27 mouse cellular contexts compared by ENCODE assay signal in the genomic region with DNA sequence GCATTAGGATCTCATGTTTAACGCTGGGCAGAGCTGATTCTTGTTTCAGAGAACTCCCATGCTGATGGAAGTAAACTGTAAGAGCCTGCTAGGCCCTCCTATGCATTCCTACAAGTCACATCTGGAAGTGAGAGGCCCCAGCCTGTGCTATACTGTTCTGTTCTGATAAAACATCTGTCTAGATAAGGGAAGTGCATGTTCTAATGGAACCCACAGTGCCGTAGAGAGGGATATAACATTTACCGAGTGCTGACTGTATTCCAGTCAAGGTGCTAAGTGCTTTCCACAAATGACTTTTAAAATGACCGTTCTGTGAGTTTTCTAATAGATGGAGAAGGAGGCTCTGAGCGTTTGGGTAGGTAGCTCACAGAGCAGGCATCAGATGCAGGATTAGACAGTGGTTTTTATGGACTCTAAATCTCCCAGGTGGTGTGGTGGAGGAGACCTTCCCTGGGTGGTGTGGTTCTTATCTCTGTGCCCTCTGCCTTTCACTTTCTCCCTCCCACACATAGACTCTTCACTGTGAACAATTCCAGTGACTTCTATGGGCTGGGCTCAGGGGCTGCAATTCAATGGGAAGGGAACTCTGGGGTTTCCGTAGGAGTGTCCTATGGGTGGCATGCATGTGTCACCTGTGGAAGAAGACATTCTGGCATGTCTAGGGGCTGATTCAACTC. TPM values are rescaled to one million over a fixed set of nuclear protein-coding genes. Genes with fewer than 3 reads are reported as not detected.
A peak's percentile ranks its signal among the peaks of the same experiment; 100 is the strongest.
DNase-seq lines count a peak whose midpoint lies in the region; ATAC-seq and TF ChIP-seq lines count a peak whose summit lies in the region.
"Had no signal": no experiment of that assay in that cellular context is flagged by ENCODE, and none has a peak within 500 bp of the region (broad histone marks: within the 10 kb centered on the region; RNA-seq: fewer than 3 reads in every experiment).

No protein-coding gene starts in this region.

- TF ChIP-seq EP300 in liver, postnatal 0 days (IDR thresholded peaks at IDR 0.05; ENCODE audit: low read depth) = peak; percentile 84

- H3K9me3 ChIP-seq in liver, embryonic 12.5 days (replicated peaks) = no peaks in the 10 kb centered on the region
- no peaks in the 10 kb centered on the region for H3K9me3 ChIP-seq in liver, postnatal 0 days (ENCODE audit: low read length)
- no peaks in the 10 kb centered on the region for H3K9me3 ChIP-seq in hindbrain, embryonic 11.5 days (ENCODE audit: control insufficient read depth, low read length)
- H3K9me3 ChIP-seq: heart, embryonic 13.5 days; limb, embryonic 13.5 days; midbrain, embryonic 10.5 days; midbrain, embryonic 15.5 days had no signal

- H3K4me2 ChIP-seq in liver, embryonic 12.5 days = peak overlapping the region; percentile 64
- H3K4me2 ChIP-seq in liver, postnatal 0 days (ENCODE audit: low read depth, low read length) = peak overlapping the region; percentile 53
- no peak overlapping the region for H3K4me2 ChIP-seq in hindbrain, embryonic 11.5 days (replicated peaks; ENCODE audit: low read depth, low read length)
- H3K4me2 ChIP-seq: heart, embryonic 13.5 days; limb, embryonic 13.5 days; midbrain, embryonic 15.5 days had no signal

- peak; percentile 27 for DNase-seq in adrenal gland, adult 2 months
- DNase-seq in adrenal gland, postnatal 25 days = no peak
- DNase-seq in c-Kit-positive CD71-positive TER-119-negative erythroid progenitor cells, embryonic 14.5 days (ENCODE audit: low read depth) = peak; percentile 61
- no peak for DNase-seq in liver, postnatal 0 days
- DNase-seq in hindbrain, embryonic 11.5 days (ENCODE audit: low spot score) = no peak
- no peak for DNase-seq in layer of hippocampus, adult 18-20 months (ENCODE audit: low spot score in 2 of 2)
- DNase-seq in thymus, postnatal 0 days (ENCODE audit: low spot score) = no peak
- DNase-seq: adrenal gland, adult 8-10 months; cerebellum, adult 2 months; cerebellum, postnatal 14 days; gastrocnemius, postnatal 36 days; heart, adult 18-20 months; heart, postnatal 10 days; kidney, adult 2 months; kidney, postnatal 36 days; lung, adult 2 months; lung, postnatal 10 days; spleen, adult 18-20 months had no signal

- H3K27me3 ChIP-seq in liver, embryonic 12.5 days (replicated peaks) = peaks cover 4% of the 10 kb centered on the region
- no peaks in the 10 kb centered on the region for H3K27me3 ChIP-seq in liver, postnatal 0 days (ENCODE audit: insufficient read depth, low read length)
- H3K27me3 ChIP-seq in hindbrain, embryonic 11.5 days (ENCODE audit: control insufficient read depth, insufficient read depth, low read length) = no peaks in the 10 kb centered on the region
- H3K27me3 ChIP-seq: heart, embryonic 13.5 days; limb, embryonic 13.5 days; midbrain, embryonic 15.5 days had no signal

- H3K9ac ChIP-seq in liver, embryonic 12.5 days = peak overlapping the region; percentile 61
- H3K9ac ChIP-seq in liver, postnatal 0 days (replicated peaks) = 0 out of 2 replicates have a peak overlapping the region, but pooled peaks have one; percentile 26
- H3K9ac ChIP-seq in hindbrain, embryonic 11.5 days (ENCODE audit: low read depth, low read length) = no peak overlapping the region
- H3K9ac ChIP-seq: heart, embryonic 13.5 days; limb, embryonic 13.5 days; midbrain, embryonic 15.5 days had no signal

- peaks cover 76% of the 10 kb centered on the region for H3K4me1 ChIP-seq in liver, embryonic 12.5 days
- H3K4me1 ChIP-seq in liver, postnatal 0 days (ENCODE audit: insufficient read depth) = peaks cover 31% of the 10 kb centered on the region
- H3K4me1 ChIP-seq in hindbrain, embryonic 11.5 days (replicated peaks; ENCODE audit: control insufficient read depth, insufficient read depth, low read length) = peaks cover 4% of the 10 kb centered on the region; the same call in 1 of the 2 replicates

- no peak for TF ChIP-seq CTCF in liver, postnatal 0 days (IDR thresholded peaks at IDR 0.05; ENCODE audit: low read depth)

- peak; percentile 90 for ATAC-seq in liver, embryonic 12.5 days
- peak; percentile 20; the same call in 1 of the 2 replicates for ATAC-seq in liver, postnatal 0 days
- no peak for ATAC-seq in hindbrain, embryonic 11.5 days (ENCODE audit: low FRiP score)
- ATAC-seq: activated CD4-positive, CD25-positive, alpha-beta regulatory T cell, adult 4 months; forebrain, embryonic 14.5 days; hindbrain, embryonic 16.5 days; midbrain, embryonic 15.5 days had no signal

- H3K4me3 ChIP-seq in liver, embryonic 12.5 days = peak overlapping the region; percentile 17
- 0 out of 2 replicates have a peak overlapping the region, but pooled peaks have one; percentile 8 for H3K4me3 ChIP-seq in liver, postnatal 0 days (ENCODE audit: low read depth, low read length)
- H3K4me3 ChIP-seq in hindbrain, embryonic 11.5 days (ENCODE audit: low read depth, low read length) = no peak overlapping the region
- H3K4me3 ChIP-seq: heart, embryonic 13.5 days; limb, embryonic 13.5 days; midbrain, embryonic 10.5 days; midbrain, embryonic 15.5 days had no signal

- 34% methylated on average over 6 of the region's 6 CpGs for WGBS in liver, embryonic 12.5 days (ENCODE audit: insufficient replicate concordance)
- 56% methylated on average over 6 of the region's 6 CpGs for WGBS in liver, postnatal 0 days (ENCODE audit: insufficient replicate concordance)
- 75% methylated on average over 6 of the region's 6 CpGs for WGBS in hindbrain, embryonic 11.5 days

- H3K27ac ChIP-seq in liver, embryonic 12.5 days = peak overlapping the region; percentile 96
- peak overlapping the region; percentile 75 for H3K27ac ChIP-seq in liver, postnatal 0 days (ENCODE audit: low read depth)
- no peak overlapping the region for H3K27ac ChIP-seq in hindbrain, embryonic 11.5 days (ENCODE audit: low read depth, low read length)
- H3K27ac ChIP-seq: heart, embryonic 13.5 days; limb, embryonic 13.5 days; macrophage; midbrain, embryonic 10.5 days; midbrain, embryonic 15.5 days had no signal

- H3K36me3 ChIP-seq in liver, embryonic 12.5 days = no peaks in the 10 kb centered on the region; the same call in 1 of the 2 replicates
- no peaks in the 10 kb centered on the region for H3K36me3 ChIP-seq in liver, postnatal 0 days (replicated peaks; ENCODE audit: insufficient read depth, low read length)
- H3K36me3 ChIP-seq in hindbrain, embryonic 11.5 days (ENCODE audit: control insufficient read depth, insufficient read depth, low read length) = no peaks in the 10 kb centered on the region
- H3K36me3 ChIP-seq: heart, embryonic 13.5 days; limb, embryonic 13.5 days; midbrain, embryonic 10.5 days; midbrain, embryonic 15.5 days had no signal

RNA-seq across cellular contexts. Expression of a gene that starts 3.7 kb away (rescaled TPM):
- total RNA-seq in adrenal gland, adult 2 months (2021) = 100 to 1,000 TPM; 149 to 195 TPM
- 190 and 196 TPM in 2 replicates for polyA plus RNA-seq in adrenal gland, adult 2 months (2012; rRNA removed)
- 140 and 156 TPM in 2 replicates for total RNA-seq in adrenal gland, postnatal 25 days (2021)
- polyA plus RNA-seq in liver, embryonic 12.5 days (2016; fragmentation: Nextera tagmentation; extraction: Ambion mirVana) = 257 and 271 TPM in 2 replicates
- polyA plus RNA-seq in liver, postnatal 0 days (2015; fragmentation: Nextera tagmentation; extraction: Ambion mirVana) = 61.2 and 68.4 TPM in 2 replicates
- polyA plus RNA-seq in hindbrain, embryonic 11.5 days (2014; fragmentation: Nextera tagmentation; extraction: Ambion mirVana) = 246 and 250 TPM in 2 replicates
- total RNA-seq in layer of hippocampus, adult 18-20 months (2021) = 100 to 1,000 TPM in 1 of 2 experiments, 10 to 100 TPM in 1; 94.5 to 103 TPM
- 157 and 184 TPM in 2 replicates for polyA plus RNA-seq in thymus, postnatal 0 days (2015; fragmentation: Nextera tagmentation; extraction: Ambion mirVana)

RNA-seq across cellular contexts. Expression of a gene that starts 17.8 kb away (rescaled TPM):
- 1 to 10 TPM; 2.4 to 2.9 TPM for total RNA-seq in adrenal gland, adult 2 months (2021)
- 3.5 and 4.5 TPM in 2 replicates for polyA plus RNA-seq in adrenal gland, adult 2 months (2012; rRNA removed)
- total RNA-seq in adrenal gland, postnatal 25 days (2021) = 2.7 and 4.2 TPM in 2 replicates
- polyA plus RNA-seq in liver, embryonic 12.5 days (2016; fragmentation: Nextera tagmentation; extraction: Ambion mirVana) = 1.3 and 1.7 TPM in 2 replicates
- 0.56 and 0.71 TPM in 2 replicates for polyA plus RNA-seq in liver, postnatal 0 days (2015; fragmentation: Nextera tagmentation; extraction: Ambion mirVana)
- polyA plus RNA-seq in hindbrain, embryonic 11.5 days (2014; fragmentation: Nextera tagmentation; extraction: Ambion mirVana) = 4.4 and 4.6 TPM in 2 replicates
- total RNA-seq in layer of hippocampus, adult 18-20 months (2021) = 1 to 10 TPM; 9.6 to 9.8 TPM
- polyA plus RNA-seq in thymus, postnatal 0 days (2015; fragmentation: Nextera tagmentation; extraction: Ambion mirVana) = 3.5 TPM in 2 replicates

RNA-seq across cellular contexts. Expression of a gene that starts 45.5 kb away (rescaled TPM):
- 100 to 1,000 TPM; 538 to 652 TPM for total RNA-seq in adrenal gland, adult 2 months (2021)
- 1,033 and 1,131 TPM in 2 replicates for polyA plus RNA-seq in adrenal gland, adult 2 months (2012; rRNA removed)
- 483 and 599 TPM in 2 replicates for total RNA-seq in adrenal gland, postnatal 25 days (2021)
- polyA plus RNA-seq in liver, embryonic 12.5 days (2016; fragmentation: Nextera tagmentation; extraction: Ambion mirVana) = 239 and 249 TPM in 2 replicates
- 258 and 261 TPM in 2 replicates for polyA plus RNA-seq in liver, postnatal 0 days (2015; fragmentation: Nextera tagmentation; extraction: Ambion mirVana)
- 251 and 253 TPM in 2 replicates for polyA plus RNA-seq in hindbrain, embryonic 11.5 days (2014; fragmentation: Nextera tagmentation; extraction: Ambion mirVana)
- 100 to 1,000 TPM; 134 to 140 TPM for total RNA-seq in layer of hippocampus, adult 18-20 months (2021)
- 213 and 231 TPM in 2 replicates for polyA plus RNA-seq in thymus, postnatal 0 days (2015; fragmentation: Nextera tagmentation; extraction: Ambion mirVana)

Comparison
In these comparisons a context has a peak if more than half of its experiments do, and no peak if none do; other contexts are left out.
1. DNase-seq: peak in adrenal gland, adult 2 months (single experiment) and c-Kit-positive CD71-positive TER-119-negative erythroid progenitor cells, embryonic 14.5 days (single experiment); none in adrenal gland, postnatal 25 days (single experiment), liver, postnatal 0 days (single experiment), hindbrain, embryonic 11.5 days (single experiment), layer of hippocampus, adult 18-20 months (0 of 2) and thymus, postnatal 0 days (single experiment).